Mouse (Mus musculus): ENCODE data around the gene Ttc39d. TPM values are rescaled to one million over a fixed set of nuclear protein-coding genes. Genes with fewer than 3 reads are reported as not detected.
"Not testable (repeated sequence)": the region's sequence is repeated elsewhere in the genome, so short reads cannot be mapped to it uniquely, and the experiment has no call there.

Gene Ttc39d
- polyA plus RNA-seq, 1 experiment from 2014 or later = 0.11 TPM

DNA sequence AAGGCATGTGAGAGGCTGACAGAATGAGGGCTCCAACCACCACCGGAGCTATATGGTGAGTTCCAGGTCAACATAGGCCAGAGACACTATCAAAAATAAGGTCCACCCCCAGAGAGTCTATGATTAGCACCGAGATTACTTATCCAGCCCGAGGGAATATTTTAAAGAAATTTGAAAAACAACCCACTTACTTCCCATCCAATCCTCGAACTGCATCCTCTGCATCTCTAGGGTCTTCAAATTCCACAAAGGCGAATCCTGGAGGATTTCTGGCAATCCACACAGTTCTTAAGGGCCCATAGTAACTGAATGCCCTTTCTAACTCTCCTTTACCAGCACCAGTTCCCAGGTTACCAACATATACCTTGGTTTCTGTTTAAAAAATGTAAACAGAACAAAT lies 1.6 kb upstream of the Ttc39d start:
- 8% methylated on average over 5 of the region's 5 CpGs for WGBS
- H3K27me3 ChIP-seq = no peaks in the 10 kb centered on the region
- H3K27ac ChIP-seq = no peak overlapping the region
- H3K4me2 ChIP-seq = peak overlapping the region; percentile 73
- H3K9me3 ChIP-seq = no peaks in the 10 kb centered on the region
- peaks cover 39% of the 10 kb centered on the region for H3K36me3 ChIP-seq
- H3K4me1 ChIP-seq = peaks cover 23% of the 10 kb centered on the region
- peak overlapping the region; percentile 95 for H3K9ac ChIP-seq
- no peak for ATAC-seq (ENCODE audit: borderline replicate concordance, extremely low read depth, low FRiP score, low TSS enrichment)
- peak overlapping the region; percentile 73 for H3K4me3 ChIP-seq

DNA sequence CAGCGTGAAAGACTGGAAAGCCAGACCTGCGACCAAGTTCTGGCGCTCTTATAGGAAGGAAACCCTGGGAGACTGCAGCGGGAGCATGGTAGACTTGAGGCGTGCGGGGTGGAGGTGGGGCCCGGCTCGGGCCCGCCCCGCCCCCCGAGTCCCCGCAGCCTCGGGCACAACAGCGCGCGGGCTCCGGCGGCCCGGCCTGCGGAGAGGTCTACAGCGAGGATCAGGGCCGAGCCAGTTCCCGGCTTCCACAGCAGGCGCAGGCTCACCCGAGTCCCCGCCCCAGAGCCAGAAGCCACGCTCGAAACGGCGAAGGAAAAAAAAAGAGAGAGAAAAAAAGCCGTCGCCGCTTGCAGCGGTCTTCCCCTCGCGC lies 974 bp upstream of the Ttc39d start:
- Histone ChIP-seq H3K9ac (peak overlapping the region; percentile 95), H3K36me3 (peaks cover 35% of the 10 kb centered on the region), H3K9me3 (no peaks in the 10 kb centered on the region), H3K27me3 (no peaks in the 10 kb centered on the region), H3K4me3 (peak overlapping the region; percentile 73), H3K4me2 (peak overlapping the region; percentile 73), H3K4me1 (peaks cover 23% of the 10 kb centered on the region), H3K27ac (peak overlapping the region; percentile 97)
- under 1% methylated on average over 36 of the region's 36 CpGs for WGBS
- peak; percentile 45 for ATAC-seq (ENCODE audit: borderline replicate concordance, extremely low read depth, low FRiP score, low TSS enrichment)

DNA sequence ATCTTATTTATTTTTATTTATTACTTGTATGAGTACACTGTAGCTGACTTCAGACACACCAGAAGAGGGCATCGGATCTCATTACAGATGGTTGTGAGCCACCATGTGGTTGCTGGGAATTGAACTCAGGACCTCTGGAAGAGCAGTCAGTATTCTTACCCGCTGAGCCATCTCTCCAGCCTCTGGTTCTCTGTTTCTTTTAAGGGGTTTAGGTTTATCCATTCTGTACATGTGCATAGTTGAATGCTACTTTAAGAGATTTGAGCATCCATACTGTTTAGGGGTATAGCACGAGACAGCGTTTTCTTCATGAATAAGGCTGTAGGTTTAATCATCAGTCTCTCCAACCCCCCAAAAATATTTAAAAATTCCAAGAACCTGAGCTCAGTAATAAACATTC lies 6.7 kb downstream of the Ttc39d start:
- not testable (repeated sequence) for H3K9ac ChIP-seq; ATAC-seq (ENCODE audit: borderline replicate concordance, extremely low read depth, low FRiP score, low TSS enrichment); H3K4me3 ChIP-seq; H3K27ac ChIP-seq; H3K4me2 ChIP-seq; H3K9me3 ChIP-seq; H3K4me1 ChIP-seq; H3K36me3 ChIP-seq; H3K27me3 ChIP-seq
- 88% methylated on average over 4 of the region's 4 CpGs for WGBS

DNA sequence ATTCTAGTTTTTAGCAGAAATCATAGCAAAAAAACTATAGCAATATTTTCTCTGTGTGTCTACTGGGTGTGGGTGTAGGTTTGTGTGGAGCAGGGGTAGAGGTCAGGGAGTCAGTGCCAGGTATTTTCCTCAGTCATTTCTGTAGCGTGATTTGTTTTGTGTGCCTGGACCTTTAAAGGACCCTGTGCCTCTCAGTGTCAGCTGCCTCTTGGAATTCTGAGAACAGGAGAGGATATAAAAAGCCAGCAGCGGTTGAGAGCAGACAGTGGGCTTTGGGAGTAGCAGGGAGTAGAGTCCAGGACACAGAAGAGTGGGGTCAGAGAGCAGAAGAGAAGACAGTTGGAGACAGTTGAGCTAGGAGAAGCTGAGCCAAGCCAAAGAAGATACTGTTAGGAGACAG lies 12.9 kb downstream of the Ttc39d start:
- no peaks in the 10 kb centered on the region for H3K27me3 ChIP-seq
- ATAC-seq (ENCODE audit: borderline replicate concordance, extremely low read depth, low FRiP score, low TSS enrichment) = no peak

DNA sequence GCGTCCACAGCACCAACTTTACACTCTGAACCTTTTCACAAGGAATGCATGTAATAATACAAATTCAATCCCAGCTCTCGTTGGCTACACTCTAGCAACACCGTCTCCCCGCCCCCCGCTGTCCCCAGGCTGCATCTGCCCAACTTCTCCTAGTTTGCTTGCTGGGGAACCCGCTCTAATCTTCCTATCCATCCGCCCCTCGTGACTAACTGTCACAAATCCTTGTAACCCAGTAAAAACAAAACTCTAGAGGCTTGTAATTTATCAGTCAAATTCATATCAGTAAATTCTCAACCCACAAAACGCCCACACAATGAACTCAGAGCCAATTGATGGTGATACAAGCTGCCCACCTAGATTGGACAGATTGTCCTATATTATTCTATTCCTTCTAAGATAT lies 13.9 kb downstream of the Ttc39d start:
- ATAC-seq (ENCODE audit: borderline replicate concordance, extremely low read depth, low FRiP score, low TSS enrichment) = no peak
- H3K9me3 ChIP-seq = no peaks in the 10 kb centered on the region
- no peak overlapping the region for H3K4me3 ChIP-seq
- H3K4me1 ChIP-seq = peaks cover 4% of the 10 kb centered on the region; the same call in 1 of the 2 replicates
- 62% methylated on average over 9 of the region's 9 CpGs for WGBS
- no peak overlapping the region for H3K9ac ChIP-seq
- no peak overlapping the region for H3K27ac ChIP-seq
- H3K36me3 ChIP-seq = no peaks in the 10 kb centered on the region
- no peak overlapping the region for H3K4me2 ChIP-seq
- no peaks in the 10 kb centered on the region for H3K27me3 ChIP-seq

More for the DNA sequence above, 12.9 kb downstream of the Ttc39d start:
- Histone ChIP-seq H3K9me3 (no peaks in the 10 kb centered on the region), H3K4me1 (peaks cover 3% of the 10 kb centered on the region; the same call in 1 of the 2 replicates), H3K4me3 (no peak overlapping the region), H3K4me2 (no peak overlapping the region), H3K27ac (no peak overlapping the region), H3K9ac (no peak overlapping the region), H3K36me3 (no peaks in the 10 kb centered on the region)
- WGBS = 67% methylated on average over 2 of the region's 2 CpGs

DNA sequence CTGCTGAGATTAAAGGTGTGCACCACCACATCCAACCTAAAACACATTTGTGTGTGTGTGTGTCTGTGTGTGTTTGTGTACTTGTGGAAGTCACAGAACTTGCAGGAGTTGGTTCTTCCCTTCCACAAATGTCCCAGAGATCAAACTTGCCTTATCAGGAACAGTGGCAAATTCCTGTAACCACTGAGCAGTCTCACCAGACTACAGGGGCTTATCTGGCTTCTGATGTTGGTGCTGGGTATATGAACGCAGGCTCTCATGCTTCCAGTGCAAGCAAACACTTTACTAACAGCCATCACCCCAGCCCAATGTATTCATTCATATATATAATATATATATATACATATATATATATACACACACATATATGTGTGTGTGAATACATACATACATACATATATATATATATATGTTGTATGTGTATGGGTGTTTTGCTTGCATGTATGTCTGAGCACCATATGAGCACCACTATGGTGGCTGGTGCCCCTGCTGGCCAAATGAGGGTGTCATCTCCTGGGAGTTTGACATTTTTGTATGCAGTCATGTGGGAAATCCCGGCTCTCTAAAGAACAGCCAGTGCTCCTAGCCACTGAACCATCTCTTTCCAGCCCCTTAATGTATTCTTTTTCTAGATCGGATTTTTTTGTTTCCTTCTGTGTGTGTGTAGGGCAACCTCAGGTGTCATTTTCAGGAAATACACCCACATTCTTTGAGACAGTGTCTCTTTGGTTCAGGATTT lies 14.8 kb downstream of the Ttc39d start:
- no peaks in the 10 kb centered on the region for H3K36me3 ChIP-seq
- no peak overlapping the region for H3K9ac ChIP-seq
- no peaks in the 10 kb centered on the region for H3K27me3 ChIP-seq
- no peak overlapping the region for H3K4me2 ChIP-seq
- H3K4me1 ChIP-seq = peaks cover 4% of the 10 kb centered on the region; the same call in 1 of the 2 replicates
- H3K27ac ChIP-seq = no peak overlapping the region
- ATAC-seq (ENCODE audit: borderline replicate concordance, extremely low read depth, low FRiP score, low TSS enrichment) = no peak
- 54% methylated on average over 3 of the region's 3 CpGs for WGBS
- H3K4me3 ChIP-seq = no peak overlapping the region
- no peaks in the 10 kb centered on the region for H3K9me3 ChIP-seq

DNA sequence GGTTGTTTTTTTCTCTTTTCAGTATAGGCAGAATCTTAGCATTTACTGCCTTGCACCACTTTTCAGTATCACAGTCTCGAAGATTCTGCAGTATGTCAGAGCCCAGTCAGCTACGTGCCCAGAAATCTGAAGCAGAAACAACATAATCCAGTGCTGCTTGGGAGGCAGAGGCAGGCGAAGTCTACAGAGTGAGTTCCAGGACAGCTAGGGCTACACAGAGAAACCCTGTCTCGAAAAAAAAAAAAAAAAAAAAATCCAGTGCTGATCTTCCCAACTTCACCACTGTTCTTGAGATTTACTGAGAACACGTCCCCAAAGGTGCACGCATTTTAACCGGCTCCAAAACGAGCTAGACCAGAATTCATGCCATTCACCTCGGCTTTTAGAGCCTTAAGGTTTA lies 16.6 kb downstream of the Ttc39d start:
- Histone ChIP-seq H3K36me3 (peaks cover 3% of the 10 kb centered on the region; the same call in 1 of the 2 replicates), H3K4me1 (peaks cover 4% of the 10 kb centered on the region; the same call in 1 of the 2 replicates), H3K27ac (peak overlapping the region; percentile 88), H3K4me2 (peak overlapping the region; percentile 63), H3K9ac (peak overlapping the region; percentile 62), H3K27me3 (no peaks in the 10 kb centered on the region), H3K9me3 (no peaks in the 10 kb centered on the region), H3K4me3 (peak overlapping the region; percentile 57)
- ATAC-seq (ENCODE audit: borderline replicate concordance, extremely low read depth, low FRiP score, low TSS enrichment) = peak; percentile 29; the same call in 1 of the 2 replicates
- WGBS = 8% methylated on average over 9 of the region's 9 CpGs

DNA sequence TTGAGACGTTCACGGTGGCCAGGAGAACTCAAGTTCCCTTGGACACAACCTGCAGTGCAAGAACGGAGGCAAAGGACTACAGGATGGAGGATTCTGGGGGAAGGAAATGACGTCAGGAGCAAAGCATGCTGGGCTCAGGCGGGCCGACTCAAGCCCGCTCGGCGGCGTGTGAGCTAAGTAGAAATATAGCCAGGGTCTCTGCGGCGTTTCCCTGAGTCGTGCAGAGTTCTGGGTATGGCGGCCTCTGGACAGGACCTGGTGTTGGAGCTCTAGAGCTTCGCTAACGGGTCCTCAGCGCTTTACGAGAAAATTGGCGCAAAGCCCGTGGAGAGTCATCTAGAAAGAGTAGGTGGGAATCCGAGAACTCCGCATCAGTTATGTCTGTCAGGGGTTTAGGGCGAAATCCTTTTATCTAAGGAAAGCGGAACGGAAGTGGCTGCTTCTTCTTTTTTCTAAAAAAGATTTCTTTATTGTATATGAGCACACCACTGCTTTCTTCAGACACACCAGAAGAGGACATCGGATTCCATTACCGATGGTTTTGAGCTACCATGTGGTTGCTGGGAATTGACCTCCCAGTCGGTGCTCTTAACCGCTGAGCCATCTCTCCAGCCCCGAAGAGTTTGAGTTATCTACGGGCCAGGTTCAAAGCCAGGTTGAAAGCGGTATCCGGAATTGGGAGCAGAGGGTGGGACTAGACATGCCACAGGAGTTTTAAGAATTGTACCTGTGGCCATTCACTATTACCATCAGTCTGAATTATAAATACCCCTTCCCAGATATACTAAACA lies 17.3 kb downstream of the Ttc39d start, which contains the start of gene Gemin6:
Gene Gemin6, plus strand, starts transcription at position 116 of the 791 bp plus-strand sequence.
- Histone ChIP-seq H3K27ac (peak within 1 kb of the TSS; percentile 88), H3K4me1 (peaks cover 4% of the 10 kb centered on the region; the same call in 1 of the 2 replicates), H3K4me2 (peak within 1 kb of the TSS; percentile 63), H3K9me3 (no peaks in the 10 kb centered on the region), H3K9ac (peak within 1 kb of the TSS; percentile 62), H3K4me3 (peak within 1 kb of the TSS; percentile 57), H3K36me3 (peaks cover 3% of the 10 kb centered on the region; the same call in 1 of the 2 replicates), H3K27me3 (no peaks in the 10 kb centered on the region)
- peak; percentile 96 for ATAC-seq (ENCODE audit: borderline replicate concordance, extremely low read depth, low FRiP score, low TSS enrichment)
- WGBS = under 1% methylated on average over 33 of the region's 33 CpGs

DNA sequence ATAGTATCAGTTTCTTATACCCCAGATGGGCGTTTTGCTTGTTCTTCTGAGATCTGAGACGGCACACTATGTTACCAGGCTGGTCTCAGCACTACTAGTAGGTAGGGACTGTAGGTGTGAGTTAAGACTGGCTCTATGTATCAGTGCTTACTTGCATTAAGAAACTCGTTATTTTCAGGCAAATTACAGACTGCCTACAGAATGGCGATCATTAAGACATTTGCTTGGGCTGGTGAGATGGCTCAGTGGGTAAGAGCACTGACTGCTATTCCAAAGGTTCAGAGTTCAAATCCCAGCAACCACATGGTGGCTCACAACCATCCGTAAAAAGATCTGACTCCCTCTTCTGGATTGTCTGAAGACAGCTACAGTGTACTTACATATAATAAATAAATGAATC lies 17.9 kb downstream of the Ttc39d start:
- H3K9ac ChIP-seq = peak overlapping the region; percentile 62
- H3K9me3 ChIP-seq; ATAC-seq (ENCODE audit: borderline replicate concordance, extremely low read depth, low FRiP score, low TSS enrichment); H3K27me3 ChIP-seq; H3K36me3 ChIP-seq; H3K4me1 ChIP-seq: not testable (repeated sequence)
- 36% methylated on average over 5 of the region's 5 CpGs for WGBS
- H3K4me3 ChIP-seq = peak overlapping the region; percentile 57
- peak overlapping the region; percentile 63 for H3K4me2 ChIP-seq
- H3K27ac ChIP-seq = peak overlapping the region; percentile 88; the same call in 1 of the 2 replicates

DNA sequence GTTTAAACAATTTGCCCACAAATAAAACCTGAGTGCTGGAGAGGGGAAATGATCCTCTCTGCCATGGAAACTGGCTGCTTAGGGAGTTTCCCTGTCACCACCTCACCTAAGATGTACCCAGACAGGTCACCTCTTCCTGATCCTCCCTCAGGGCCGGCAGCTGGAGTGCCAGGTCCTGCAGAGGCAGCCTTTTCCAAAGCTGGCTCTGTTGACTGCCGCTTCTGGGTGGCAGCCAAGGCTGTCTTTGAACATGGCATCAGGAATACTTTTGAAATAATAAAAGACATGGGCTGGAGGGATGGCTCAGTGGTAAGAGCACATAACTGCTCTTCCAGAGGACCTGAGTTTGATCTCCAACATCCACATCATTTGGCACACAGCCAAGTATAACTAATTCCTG lies 22.1 kb downstream of the Ttc39d start:
- 77% methylated on average over 2 of the region's 2 CpGs for WGBS
- peaks cover 4% of the 10 kb centered on the region; the same call in 1 of the 2 replicates for H3K4me1 ChIP-seq
- no peak overlapping the region for H3K27ac ChIP-seq
- no peak overlapping the region for H3K9ac ChIP-seq
- peaks cover 3% of the 10 kb centered on the region; the same call in 1 of the 2 replicates for H3K36me3 ChIP-seq
- no peaks in the 10 kb centered on the region for H3K9me3 ChIP-seq
- no peak for ATAC-seq (ENCODE audit: borderline replicate concordance, extremely low read depth, low FRiP score, low TSS enrichment)
- H3K4me2 ChIP-seq = no peak overlapping the region
- H3K27me3 ChIP-seq = no peaks in the 10 kb centered on the region
- H3K4me3 ChIP-seq = no peak overlapping the region

DNA sequence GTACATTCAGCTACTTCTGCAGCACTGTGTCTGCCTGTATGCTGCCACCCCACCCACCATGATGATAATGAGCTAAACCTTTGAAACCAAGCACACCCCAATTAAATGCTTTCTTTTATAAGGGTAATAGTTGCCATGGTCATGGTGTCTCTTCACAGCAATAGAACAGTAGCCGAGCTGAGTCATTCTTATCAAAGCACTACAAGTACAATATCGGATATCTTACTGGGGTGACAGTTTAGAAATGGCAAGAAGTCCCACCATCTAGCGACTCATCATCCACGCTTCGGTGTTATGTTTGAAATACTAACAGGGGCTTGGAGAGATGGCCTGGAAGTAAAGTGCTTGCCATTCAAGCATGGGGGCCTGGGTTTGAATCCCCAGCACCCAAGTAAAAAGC lies 26.6 kb downstream of the Ttc39d start:
- Histone ChIP-seq H3K36me3 (peaks cover 16% of the 10 kb centered on the region; the same call in 1 of the 2 replicates), H3K27me3 (no peaks in the 10 kb centered on the region), H3K9ac (no peak overlapping the region), H3K4me1 (no peaks in the 10 kb centered on the region), H3K9me3 (no peaks in the 10 kb centered on the region), H3K4me3 (no peak overlapping the region), H3K4me2 (no peak overlapping the region), H3K27ac (no peak overlapping the region)
- no peak for ATAC-seq (ENCODE audit: borderline replicate concordance, extremely low read depth, low FRiP score, low TSS enrichment)
- 90% methylated on average over 5 of the region's 5 CpGs for WGBS

DNA sequence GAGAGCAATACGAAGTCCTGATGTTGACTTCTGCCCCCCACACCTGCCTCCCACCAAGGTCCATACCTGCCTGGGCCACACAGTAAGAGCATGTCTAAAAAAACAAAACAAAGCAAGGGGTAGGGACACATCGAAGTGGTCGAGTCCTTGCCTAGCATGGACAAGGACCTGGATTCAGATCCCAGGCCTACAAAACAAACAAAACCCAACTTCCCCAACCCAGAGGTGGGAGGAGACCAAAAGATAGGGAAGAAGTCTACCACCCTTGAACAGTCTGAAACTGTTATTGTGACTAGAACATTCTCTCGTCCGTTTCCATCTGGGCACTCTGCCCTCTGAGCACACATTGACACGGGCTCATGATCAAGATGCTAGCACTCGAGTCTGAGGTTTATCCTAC lies 27.1 kb downstream of the Ttc39d start:
- no peaks in the 10 kb centered on the region for H3K9me3 ChIP-seq
- H3K36me3 ChIP-seq = peaks cover 19% of the 10 kb centered on the region; the same call in 1 of the 2 replicates
- 64% methylated on average over 7 of the region's 7 CpGs for WGBS
- H3K27ac ChIP-seq = no peak overlapping the region
- H3K9ac ChIP-seq = no peak overlapping the region
- no peak overlapping the region for H3K4me2 ChIP-seq
- H3K27me3 ChIP-seq = no peaks in the 10 kb centered on the region
- ATAC-seq (ENCODE audit: borderline replicate concordance, extremely low read depth, low FRiP score, low TSS enrichment) = no peak
- no peaks in the 10 kb centered on the region for H3K4me1 ChIP-seq
- H3K4me3 ChIP-seq = no peak overlapping the region
